Mouse (Mus musculus) cerebellum, adult 2 months (tissue): ENCODE measurements around the gene Cstad.

ENCODE experiments used
- CTCF ChIP-seq: fragments of 200-500 bp; IDR thresholded peaks from 2 replicates; pipeline ENCODE4 v1.5.1; 2011; ENCODE audit warnings: low read depth, mild to moderate bottlenecking, control low read depth, low read length, moderate library complexity, borderline replicate concordance; ENCODE audit not compliant: insufficient read depth
- POLR2A ChIP-seq: fragments of 200-500 bp; IDR thresholded peaks from 2 replicates; pipeline ENCODE4 v1.6.1; 2011; ENCODE audit warnings: low read length, control low read depth, borderline replicate concordance; ENCODE audit not compliant: insufficient read depth

DNA sequence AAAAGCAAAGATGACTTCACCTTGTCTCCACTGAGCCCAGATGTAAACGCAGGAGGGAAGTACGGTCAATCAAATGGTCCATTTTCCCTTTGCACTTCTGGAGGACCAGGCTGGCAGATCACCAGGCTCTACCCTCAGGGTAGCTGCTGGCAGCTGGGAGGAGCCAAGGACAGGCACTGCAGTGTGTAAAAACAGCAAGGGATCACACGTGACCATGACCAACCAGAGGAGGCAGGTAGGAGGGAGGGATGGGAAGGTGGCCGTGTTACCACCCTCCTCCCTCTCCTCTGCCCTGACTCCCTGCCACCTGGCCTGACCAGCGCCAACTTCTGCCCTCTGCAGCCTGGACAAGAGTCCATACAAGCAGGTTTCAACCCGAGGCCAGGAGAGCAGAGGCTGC lies 59.7 kb downstream of the Cstad start:
- no peak for TF ChIP-seq CTCF
- no peak for TF ChIP-seq POLR2A
